Mouse (Mus musculus): ENCODE results near the gene Dapk2. TPM values are rescaled to one million over a fixed set of nuclear protein-coding genes. Genes with fewer than 3 reads are reported as not detected.

Gene Dapk2
- polyA plus RNA-seq, 1 experiment from 2014 or later = 1.0 TPM

DNA sequence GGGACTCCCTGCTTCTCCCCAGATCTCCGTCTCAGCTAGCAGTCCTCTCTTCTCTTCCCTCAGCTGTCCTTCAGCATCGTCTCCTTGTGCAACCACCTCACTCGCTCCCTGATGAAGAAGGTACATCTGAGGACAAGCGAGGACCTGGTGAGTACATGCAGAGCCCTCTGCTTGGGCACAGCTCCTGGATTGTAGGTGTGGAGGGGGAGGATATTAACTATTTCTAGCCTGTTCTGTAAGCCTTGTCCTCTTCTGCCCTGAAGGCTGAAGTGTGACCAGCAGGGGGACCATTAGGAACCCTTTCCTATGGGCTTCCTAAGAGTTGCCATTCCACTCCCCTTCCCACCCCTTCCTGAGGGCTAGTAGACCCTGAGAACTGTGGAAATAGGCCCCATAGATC is 110.8 kb downstream of the Dapk2 start:
- H3K4me1 ChIP-seq (replicated peaks; ENCODE audit: control insufficient read depth, insufficient read depth, low read length) = no peaks in the 10 kb centered on the region
- H3K27ac ChIP-seq (ENCODE audit: low read length) = no peak overlapping the region
- no peaks in the 10 kb centered on the region for H3K36me3 ChIP-seq (ENCODE audit: control insufficient read depth, insufficient read depth)
- 79% methylated on average over 4 of the region's 4 CpGs for WGBS
- no peaks in the 10 kb centered on the region for H3K27me3 ChIP-seq (replicated peaks; ENCODE audit: control insufficient read depth, insufficient read depth, low read length)
- no peak for ATAC-seq
- H3K9me3 ChIP-seq (ENCODE audit: control insufficient read depth, low read length) = no peaks in the 10 kb centered on the region
- no peak overlapping the region for H3K4me2 ChIP-seq (ENCODE audit: low read length)
- no peak overlapping the region for H3K9ac ChIP-seq (replicated peaks; ENCODE audit: low read depth, low read length)
- H3K4me3 ChIP-seq (replicated peaks; ENCODE audit: low read length) = no peak overlapping the region

GRCm38 (mm10) chr9:66270038-66270437 is 112.0 kb downstream of the Dapk2 start:
- Histone ChIP-seq H3K4me3 (replicated peaks; ENCODE audit: low read length) (no peak overlapping the region), H3K36me3 (ENCODE audit: control insufficient read depth, insufficient read depth) (no peaks in the 10 kb centered on the region), H3K4me1 (replicated peaks; ENCODE audit: control insufficient read depth, insufficient read depth, low read length) (peaks cover 8% of the 10 kb centered on the region), H3K27me3 (replicated peaks; ENCODE audit: control insufficient read depth, insufficient read depth, low read length) (no peaks in the 10 kb centered on the region), H3K9me3 (ENCODE audit: control insufficient read depth, low read length) (no peaks in the 10 kb centered on the region), H3K4me2 (ENCODE audit: low read length) (no peak overlapping the region), H3K27ac (ENCODE audit: low read length) (no peak overlapping the region), H3K9ac (replicated peaks; ENCODE audit: low read depth, low read length) (no peak overlapping the region)
- 58% methylated on average over 4 of the region's 4 CpGs for WGBS
- ATAC-seq = no peak

DNA sequence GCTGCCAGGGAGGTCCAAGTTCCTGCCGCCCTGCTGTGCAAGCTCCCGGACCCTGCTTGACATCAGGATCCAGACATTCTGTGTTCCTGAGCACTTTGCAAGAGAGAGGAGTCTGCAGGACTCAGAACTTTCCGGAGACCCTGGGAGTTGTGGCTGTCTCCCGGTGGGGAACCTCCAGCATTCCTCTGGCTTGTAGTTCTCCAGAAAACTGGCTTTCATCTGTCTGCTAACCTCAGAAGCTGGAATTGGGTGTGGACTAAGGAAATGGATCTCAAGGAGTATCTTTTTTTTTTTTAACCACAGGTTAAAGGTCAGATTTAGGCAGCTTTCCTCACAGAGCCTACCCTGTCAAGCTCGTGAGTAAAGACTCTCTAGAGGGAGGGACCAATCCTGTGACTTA is 113.7 kb downstream of the Dapk2 start:
- no peak overlapping the region for H3K4me3 ChIP-seq (replicated peaks; ENCODE audit: low read length)
- no peaks in the 10 kb centered on the region for H3K27me3 ChIP-seq (replicated peaks; ENCODE audit: control insufficient read depth, insufficient read depth, low read length)
- H3K27ac ChIP-seq (ENCODE audit: low read length) = no peak overlapping the region
- ATAC-seq = no peak
- H3K9ac ChIP-seq (replicated peaks; ENCODE audit: low read depth, low read length) = no peak overlapping the region
- H3K4me1 ChIP-seq (replicated peaks; ENCODE audit: control insufficient read depth, insufficient read depth, low read length) = peaks cover 22% of the 10 kb centered on the region
- no peaks in the 10 kb centered on the region for H3K36me3 ChIP-seq (ENCODE audit: control insufficient read depth, insufficient read depth)
- no peak overlapping the region for H3K4me2 ChIP-seq (ENCODE audit: low read length)
- no peaks in the 10 kb centered on the region for H3K9me3 ChIP-seq (ENCODE audit: control insufficient read depth, low read length)
- WGBS = 44% methylated on average over 5 of the region's 5 CpGs

GRCm38 (mm10) chr9:66273632-66274031 is 115.6 kb downstream of the Dapk2 start:
- Histone ChIP-seq H3K27me3 (replicated peaks; ENCODE audit: control insufficient read depth, insufficient read depth, low read length) (no peaks in the 10 kb centered on the region), H3K4me3 (replicated peaks; ENCODE audit: low read length) (no peak overlapping the region)

DNA sequence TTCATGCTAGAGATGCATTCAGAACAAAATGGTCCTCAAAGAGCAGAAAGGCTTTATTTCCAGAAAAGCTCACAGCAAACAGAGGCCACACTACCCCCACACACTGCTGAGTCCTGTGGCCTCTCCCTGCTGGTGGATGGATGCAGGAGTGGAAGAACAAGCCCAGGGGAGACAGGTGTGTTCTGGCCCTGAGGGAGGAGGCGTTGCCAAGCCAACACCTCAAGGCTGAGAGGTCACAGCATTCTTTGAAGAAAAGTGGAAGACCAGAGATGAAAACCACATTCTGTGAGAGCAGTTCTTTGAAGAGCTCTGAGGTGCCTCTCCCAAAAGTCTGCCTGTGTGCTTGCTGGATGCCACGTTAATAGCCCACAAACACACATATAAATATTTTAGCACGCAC is 116.6 kb downstream of the Dapk2 start:
- Histone ChIP-seq H3K4me3 (replicated peaks; ENCODE audit: low read length) (no peak overlapping the region), H3K36me3 (ENCODE audit: control insufficient read depth, insufficient read depth) (no peaks in the 10 kb centered on the region), H3K27ac (ENCODE audit: low read length) (peak overlapping the region; percentile 71; the same call in 1 of the 2 replicates), H3K9ac (replicated peaks; ENCODE audit: low read depth, low read length) (no peak overlapping the region), H3K27me3 (replicated peaks; ENCODE audit: control insufficient read depth, insufficient read depth, low read length) (no peaks in the 10 kb centered on the region), H3K4me2 (ENCODE audit: low read length) (peak overlapping the region; percentile 49; the same call in 1 of the 2 replicates), H3K4me1 (replicated peaks; ENCODE audit: control insufficient read depth, insufficient read depth, low read length) (peaks cover 23% of the 10 kb centered on the region), H3K9me3 (ENCODE audit: control insufficient read depth, low read length) (no peaks in the 10 kb centered on the region)
- 10% methylated on average over 3 of the region's 3 CpGs for WGBS
- peak; percentile 17; the same call in 1 of the 2 replicates for ATAC-seq

More at GRCm38 (mm10) chr9:66273632-66274031, 115.6 kb downstream of the Dapk2 start:
- Histone ChIP-seq H3K36me3 (ENCODE audit: control insufficient read depth, insufficient read depth) (no peaks in the 10 kb centered on the region), H3K9ac (replicated peaks; ENCODE audit: low read depth, low read length) (no peak overlapping the region), H3K4me1 (replicated peaks; ENCODE audit: control insufficient read depth, insufficient read depth, low read length) (peaks cover 23% of the 10 kb centered on the region), H3K27ac (ENCODE audit: low read length) (no peak overlapping the region), H3K9me3 (ENCODE audit: control insufficient read depth, low read length) (no peaks in the 10 kb centered on the region), H3K4me2 (ENCODE audit: low read length) (no peak overlapping the region)
- no peak for ATAC-seq
- WGBS = 77% methylated on average over 1 of the region's 1 CpGs

DNA sequence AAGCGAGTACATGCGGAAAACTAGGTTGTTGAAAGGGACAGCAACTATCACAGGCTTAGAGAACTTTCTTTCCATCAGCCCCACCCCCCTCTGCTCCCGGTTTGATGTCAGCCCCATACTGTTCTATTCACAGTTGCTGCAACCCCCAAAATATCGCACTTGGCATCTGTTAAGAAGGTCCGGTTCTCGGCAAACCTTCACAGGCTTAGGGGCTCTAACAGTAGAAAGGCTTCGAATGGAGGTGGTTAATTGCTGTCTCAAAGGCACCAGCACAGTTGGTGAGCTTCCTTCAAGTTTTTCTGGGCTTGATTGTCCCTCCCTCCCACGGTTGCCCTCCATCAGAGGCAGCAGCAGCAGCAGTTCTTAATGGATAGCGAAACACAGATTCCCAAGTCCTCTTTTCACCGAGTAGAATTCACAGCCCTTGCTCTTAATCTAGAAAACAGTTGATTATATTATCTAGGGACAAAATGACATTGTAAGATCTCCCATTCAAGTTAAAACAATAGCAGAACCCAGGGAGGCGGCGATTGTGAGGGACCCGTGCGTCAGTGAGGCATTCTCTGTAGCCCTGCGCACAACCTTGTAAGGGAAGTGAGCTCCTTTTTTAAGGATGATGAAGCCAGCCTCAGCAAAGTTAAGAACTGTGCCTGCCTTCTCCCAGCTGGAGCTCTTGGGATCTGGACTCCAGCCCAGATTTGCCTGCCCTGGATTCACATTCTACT is 117.4 kb downstream of the Dapk2 start:
- Histone ChIP-seq H3K4me1 (replicated peaks; ENCODE audit: control insufficient read depth, insufficient read depth, low read length) (peaks cover 23% of the 10 kb centered on the region), H3K9me3 (ENCODE audit: control insufficient read depth, low read length) (no peaks in the 10 kb centered on the region), H3K27me3 (replicated peaks; ENCODE audit: control insufficient read depth, insufficient read depth, low read length) (no peaks in the 10 kb centered on the region), H3K4me2 (ENCODE audit: low read length) (peak overlapping the region; percentile 49), H3K36me3 (ENCODE audit: control insufficient read depth, insufficient read depth) (no peaks in the 10 kb centered on the region), H3K9ac (replicated peaks; ENCODE audit: low read depth, low read length) (peak overlapping the region; percentile 0; the same call in 1 of the 2 replicates), H3K4me3 (replicated peaks; ENCODE audit: low read length) (peak overlapping the region; percentile 24), H3K27ac (ENCODE audit: low read length) (peak overlapping the region; percentile 71)
- ATAC-seq = peak; percentile 83
- WGBS = 1% methylated on average over 15 of the region's 15 CpGs

DNA sequence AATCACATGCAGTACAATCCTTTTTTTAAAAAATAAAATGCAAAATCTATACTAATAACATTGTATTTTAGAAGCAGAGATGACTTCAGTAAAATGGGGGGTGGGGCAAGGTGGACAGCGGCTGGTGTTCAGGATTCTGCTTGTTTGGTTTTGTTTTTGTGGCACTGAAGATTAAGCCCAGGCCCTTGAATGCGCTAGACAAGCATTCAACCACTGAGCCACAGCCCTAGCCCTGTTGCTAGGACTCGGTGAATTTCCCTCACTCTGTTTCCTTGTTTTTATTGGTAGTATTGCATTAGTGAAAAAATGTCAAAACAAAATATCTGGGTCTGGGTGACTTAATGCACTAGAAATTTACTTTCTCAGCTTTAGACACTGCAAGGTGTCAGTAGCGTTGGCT is 118.0 kb downstream of the Dapk2 start:
- Histone ChIP-seq H3K27ac (ENCODE audit: low read length) (no peak overlapping the region; the same call in 1 of the 2 replicates), H3K4me2 (ENCODE audit: low read length) (peak overlapping the region; percentile 49), H3K36me3 (ENCODE audit: control insufficient read depth, insufficient read depth) (no peaks in the 10 kb centered on the region), H3K27me3 (replicated peaks; ENCODE audit: control insufficient read depth, insufficient read depth, low read length) (no peaks in the 10 kb centered on the region), H3K4me1 (replicated peaks; ENCODE audit: control insufficient read depth, insufficient read depth, low read length) (peaks cover 23% of the 10 kb centered on the region), H3K9me3 (ENCODE audit: control insufficient read depth, low read length) (no peaks in the 10 kb centered on the region), H3K9ac (replicated peaks; ENCODE audit: low read depth, low read length) (no peak overlapping the region), H3K4me3 (replicated peaks; ENCODE audit: low read length) (no peak overlapping the region)
- no peak for ATAC-seq
- 16% methylated on average over 4 of the region's 4 CpGs for WGBS

- WGBS = 37% methylated on average over 14 of the region's 14 CpGs
- H3K4me3 ChIP-seq (replicated peaks; ENCODE audit: low read length) = no peak overlapping the region
- no peaks in the 10 kb centered on the region for H3K9me3 ChIP-seq (ENCODE audit: control insufficient read depth, low read length)
- no peak overlapping the region for H3K4me2 ChIP-seq (ENCODE audit: low read length)
- H3K9ac ChIP-seq (replicated peaks; ENCODE audit: low read depth, low read length) = no peak overlapping the region
- no peak overlapping the region for H3K27ac ChIP-seq (ENCODE audit: low read length)
- peaks cover 23% of the 10 kb centered on the region for H3K4me1 ChIP-seq (replicated peaks; ENCODE audit: control insufficient read depth, insufficient read depth, low read length)
- no peak for ATAC-seq
- H3K27me3 ChIP-seq (replicated peaks; ENCODE audit: control insufficient read depth, insufficient read depth, low read length) = no peaks in the 10 kb centered on the region
- H3K36me3 ChIP-seq (ENCODE audit: control insufficient read depth, insufficient read depth) = no peaks in the 10 kb centered on the region
These were observed 118.8 kb downstream of the Dapk2 start for GRCm38 (mm10) chr9:66276697-66277385.

GRCm38 (mm10) chr9:66279647-66280046 is 121.6 kb downstream of the Dapk2 start:
- no peak overlapping the region for H3K4me2 ChIP-seq (ENCODE audit: low read length)
- H3K4me1 ChIP-seq (replicated peaks; ENCODE audit: control insufficient read depth, insufficient read depth, low read length) = peaks cover 21% of the 10 kb centered on the region
- no peak overlapping the region for H3K4me3 ChIP-seq (replicated peaks; ENCODE audit: low read length)
- no peak overlapping the region for H3K9ac ChIP-seq (replicated peaks; ENCODE audit: low read depth, low read length)
- no peak for ATAC-seq
- no peaks in the 10 kb centered on the region for H3K36me3 ChIP-seq (ENCODE audit: control insufficient read depth, insufficient read depth)
- no peaks in the 10 kb centered on the region for H3K27me3 ChIP-seq (replicated peaks; ENCODE audit: control insufficient read depth, insufficient read depth, low read length)
- no peaks in the 10 kb centered on the region for H3K9me3 ChIP-seq (ENCODE audit: control insufficient read depth, low read length)
- H3K27ac ChIP-seq (ENCODE audit: low read length) = no peak overlapping the region

Data from forebrain, embryonic 16.5 days (tissue).